Mouse (Mus musculus) adrenal gland, adult 2 months (tissue): ENCODE measurements around the gene Olfr654. TPM values are rescaled to one million over a fixed set of nuclear protein-coding genes. Genes with fewer than 3 reads are reported as not detected.

Source experiments
- DNase-seq: peaks from one replicate; pipeline ENCODE4 v3.0.0; 2021
- long read RNA-seq: library from polyadenylated mRNA; stranded (forward); transcript quantifications from one replicate; pipeline ENCODE4 v2.0.0, GENCODE M21; 2021
- polyA plus RNA-seq: library from polyadenylated mRNA; depleted of rRNA; stranded (reverse); fragments of >200 nt; gene quantifications from 2 replicates; pipeline ENCODE4 v1.2.3, GENCODE M21; 2012; rRNA removed
- total RNA-seq, 2 experiments: library from RNA; stranded (reverse); gene quantifications; 2 replicates each; pipeline ENCODE4 v1.2.3; 2021

The Olfr654 gene
- total RNA-seq (not detected), polyA plus RNA-seq (not detected in 2 replicates)
- long read RNA-seq: 0 reads

- DNase-seq: no peak
These were observed at the start of gene Olfr654 for GRCm38 (mm10) chr7:104586725-104587124. Olfr654 (plus strand) TSS chr7:104587025.

GRCm38 (mm10) chr7:104549833-104550232 lies 37.0 kb upstream of the Olfr654 start, which contains the start of gene Olfr651:
Olfr651 (plus strand) TSS chr7:104550133.
- no peak for DNase-seq

GRCm38 (mm10) chr7:104552700-104553099 lies 34.1 kb upstream of the Olfr654 start:
- no peak for DNase-seq

- DNase-seq: no peak
These were observed 26.2 kb upstream of the Olfr654 start, which contains the start of gene Olfr652 for GRCm38 (mm10) chr7:104560601-104561000. Olfr652 (plus strand) TSS chr7:104560901.

GRCm38 (mm10) chr7:104577014-104577413 lies 9.8 kb upstream of the Olfr654 start, which contains the start of gene Olfr653:
Olfr653 (plus strand) TSS chr7:104577314.
- DNase-seq: no peak

- DNase-seq: no peak
These were observed 6.0 kb upstream of the Olfr654 start for GRCm38 (mm10) chr7:104580846-104581245.

GRCm38 (mm10) chr7:104581429-104581828 lies 5.4 kb upstream of the Olfr654 start:
- DNase-seq: no peak

- DNase-seq: no peak
These were observed 1.4 kb downstream of the Olfr654 start for GRCm38 (mm10) chr7:104588274-104588673.

GRCm38 (mm10) chr7:104601679-104602078 lies 14.9 kb downstream of the Olfr654 start, which contains the start of gene Olfr655:
Olfr655 (minus strand) TSS chr7:104601779.
- DNase-seq: no peak

- DNase-seq: peak; percentile 21
These were observed 16.3 kb downstream of the Olfr654 start for GRCm38 (mm10) chr7:104603173-104603572.

GRCm38 (mm10) chr7:104604727-104605126 lies 17.9 kb downstream of the Olfr654 start:
- no peak for DNase-seq

- no peak for DNase-seq
These were observed 26.8 kb downstream of the Olfr654 start, which contains the start of gene Olfr656 for GRCm38 (mm10) chr7:104613655-104614054. Olfr656 (plus strand) TSS chr7:104613955.

GRCm38 (mm10) chr7:104624494-104624893 lies 37.7 kb downstream of the Olfr654 start, which contains the start of gene Olfr657:
Olfr657 (plus strand) TSS chr7:104624794.
- no peak for DNase-seq

Other genes starting within 250 kb of the Olfr654 start
- 1 to 10 TPM; 9.2 to 9.8 TPM for gene Trim12c, start 233.7 kb upstream of the Olfr654 start, total RNA-seq
- gene Trim12c, start 233.7 kb upstream of the Olfr654 start, polyA plus RNA-seq: 2.0 and 2.2 TPM in 2 replicates
- under 1 TPM; 0.09 to 0.17 TPM for gene Trim30b, start 217.1 kb upstream of the Olfr654 start, total RNA-seq
- gene Trim30b, start 217.1 kb upstream of the Olfr654 start, polyA plus RNA-seq: not detected in 2 replicates
- not detected for gene Trim30c, start 186.2 kb upstream of the Olfr654 start, total RNA-seq
- not detected in 2 replicates for gene Trim30c, start 186.2 kb upstream of the Olfr654 start, polyA plus RNA-seq
- 1 to 10 TPM; 5.1 to 6.6 TPM for gene Trim30a, start 121.8 kb upstream of the Olfr654 start, total RNA-seq
- gene Trim30a, start 121.8 kb upstream of the Olfr654 start, polyA plus RNA-seq: 2.1 and 2.8 TPM in 2 replicates
- gene Trim30d, start 79.2 kb upstream of the Olfr654 start, total RNA-seq: 1 to 10 TPM; 5.9 TPM
- 1.8 and 2.4 TPM in 2 replicates for gene Trim30d, start 79.2 kb upstream of the Olfr654 start, polyA plus RNA-seq
- not detected for gene Olfr651, start 36.9 kb upstream of the Olfr654 start, total RNA-seq
- gene Olfr651, start 36.9 kb upstream of the Olfr654 start, polyA plus RNA-seq: not detected in 2 replicates
- gene Olfr652, start 26.1 kb upstream of the Olfr654 start, total RNA-seq: not detected
- gene Olfr652, start 26.1 kb upstream of the Olfr654 start, polyA plus RNA-seq: not detected in 2 replicates
- gene Olfr653, start 9.7 kb upstream of the Olfr654 start, total RNA-seq: not detected
- not detected in 2 replicates for gene Olfr653, start 9.7 kb upstream of the Olfr654 start, polyA plus RNA-seq
- not detected for gene Olfr655, start 14.8 kb downstream of the Olfr654 start, total RNA-seq
- not detected in 2 replicates for gene Olfr655, start 14.8 kb downstream of the Olfr654 start, polyA plus RNA-seq
- gene Olfr656, start 26.9 kb downstream of the Olfr654 start, total RNA-seq: not detected
- gene Olfr656, start 26.9 kb downstream of the Olfr654 start, polyA plus RNA-seq: not detected in 2 replicates
- not detected for gene Olfr657, start 37.8 kb downstream of the Olfr654 start, total RNA-seq
- gene Olfr657, start 37.8 kb downstream of the Olfr654 start, polyA plus RNA-seq: not detected in 2 replicates
- gene Olfr658, start 60.3 kb downstream of the Olfr654 start, total RNA-seq: not detected
- not detected in 2 replicates for gene Olfr658, start 60.3 kb downstream of the Olfr654 start, polyA plus RNA-seq
- not detected for gene Olfr659, start 79.7 kb downstream of the Olfr654 start, total RNA-seq
- gene Olfr659, start 79.7 kb downstream of the Olfr654 start, polyA plus RNA-seq: not detected in 2 replicates
- not detected for gene Olfr661, start 99.5 kb downstream of the Olfr654 start, total RNA-seq
- gene Olfr661, start 99.5 kb downstream of the Olfr654 start, polyA plus RNA-seq: not detected in 2 replicates
- gene Usp17le, start 190.4 kb downstream of the Olfr654 start, total RNA-seq: not detected
- not detected in 2 replicates for gene Usp17le, start 190.4 kb downstream of the Olfr654 start, polyA plus RNA-seq